Mouse (Mus musculus): ENCODE data around the gene Pkd1l3. TPM values are rescaled to one million over a fixed set of nuclear protein-coding genes. Genes with fewer than 3 reads are reported as not detected.

Pkd1l3 gene
- polyA plus RNA-seq, 1 experiment from 2014 or later, result 0.11 TPM

- H3K27me3 ChIP-seq, result 0 out of 2 replicates have a peak, but pooled peaks cover 3% of the 10 kb centered on the region
- H3K4me2 ChIP-seq (replicated peaks), result peak overlapping the region; percentile 82
- 0 out of 2 replicates have a peak overlapping the region, but pooled peaks have one; percentile 21 for H3K9ac ChIP-seq
- H3K9me3 ChIP-seq (replicated peaks), result no peaks in the 10 kb centered on the region
- peak overlapping the region; percentile 90 for H3K4me3 ChIP-seq (replicated peaks)
- H3K4me1 ChIP-seq, result peaks cover 19% of the 10 kb centered on the region
- 10% methylated on average over 24 of the region's 24 CpGs for WGBS
- ATAC-seq (ENCODE audit: insufficient number of reproducible peaks, low FRiP score, low TSS enrichment, low read depth), result peak; percentile 5; the same call in 1 of the 2 replicates
- H3K36me3 ChIP-seq, result peaks cover 12% of the 10 kb centered on the region
- peak overlapping the region; percentile 97 for H3K27ac ChIP-seq (replicated peaks)
These were observed 90.4 kb downstream of the Pkd1l3 start for GRCm38 (mm10) chr8:109704565-109705319.

- peak; percentile 93 for ATAC-seq (ENCODE audit: insufficient number of reproducible peaks, low FRiP score, low TSS enrichment, low read depth)
- Histone ChIP-seq H3K9me3 (replicated peaks) (no peaks in the 10 kb centered on the region), H3K27me3 (0 out of 2 replicates have a peak, but pooled peaks cover 3% of the 10 kb centered on the region), H3K27ac (replicated peaks) (peak within 1 kb of the TSS; percentile 97), H3K4me3 (replicated peaks) (peak within 1 kb of the TSS; percentile 90), H3K4me2 (replicated peaks) (peak within 1 kb of the TSS; percentile 82), H3K4me1 (peaks cover 19% of the 10 kb centered on the region), H3K36me3 (peaks cover 20% of the 10 kb centered on the region), H3K9ac (peak within 1 kb of the TSS; percentile 97)
- under 1% methylated on average over 83 of the region's 100 CpGs for WGBS
These were observed 91.2 kb downstream of the Pkd1l3 start, which contains the start of gene Zfp821 for GRCm38 (mm10) chr8:109705320-109706075. Zfp821 (plus strand) TSS chr8:109705546.

GRCm38 (mm10) chr8:109706076-109706873, 92.0 kb downstream of the Pkd1l3 start:
- peak overlapping the region; percentile 82 for H3K4me2 ChIP-seq (replicated peaks)

GRCm38 (mm10) chr8:109706874-109707237, 92.5 kb downstream of the Pkd1l3 start:
- H3K36me3 ChIP-seq, result peaks cover 34% of the 10 kb centered on the region
- peak overlapping the region; percentile 90 for H3K4me3 ChIP-seq (replicated peaks)
- WGBS, result 14% methylated on average over 2 of the region's 2 CpGs
- no peaks in the 10 kb centered on the region for H3K9me3 ChIP-seq (replicated peaks)
- H3K27me3 ChIP-seq, result 0 out of 2 replicates have a peak, but pooled peaks cover 3% of the 10 kb centered on the region
- no peak for ATAC-seq (ENCODE audit: insufficient number of reproducible peaks, low FRiP score, low TSS enrichment, low read depth)
- H3K9ac ChIP-seq, result peak overlapping the region; percentile 97; the same call in 1 of the 2 replicates
- peaks cover 19% of the 10 kb centered on the region for H3K4me1 ChIP-seq
- no peak overlapping the region for H3K27ac ChIP-seq (replicated peaks)
- H3K4me2 ChIP-seq (replicated peaks), result peak overlapping the region; percentile 82

More at GRCm38 (mm10) chr8:109706076-109706873, 92.0 kb downstream of the Pkd1l3 start:
- H3K4me3 ChIP-seq (replicated peaks), result peak overlapping the region; percentile 90
- peaks cover 28% of the 10 kb centered on the region for H3K36me3 ChIP-seq
- H3K9me3 ChIP-seq (replicated peaks), result no peaks in the 10 kb centered on the region
- WGBS, result 2% methylated on average over 24 of the region's 30 CpGs
- peak overlapping the region; percentile 97 for H3K27ac ChIP-seq (replicated peaks)
- peak overlapping the region; percentile 97 for H3K9ac ChIP-seq
- ATAC-seq (ENCODE audit: insufficient number of reproducible peaks, low FRiP score, low TSS enrichment, low read depth), result 0 out of 2 replicates have a peak, but pooled peaks have one; percentile 36
- 0 out of 2 replicates have a peak, but pooled peaks cover 3% of the 10 kb centered on the region for H3K27me3 ChIP-seq
- peaks cover 19% of the 10 kb centered on the region for H3K4me1 ChIP-seq

DNA sequence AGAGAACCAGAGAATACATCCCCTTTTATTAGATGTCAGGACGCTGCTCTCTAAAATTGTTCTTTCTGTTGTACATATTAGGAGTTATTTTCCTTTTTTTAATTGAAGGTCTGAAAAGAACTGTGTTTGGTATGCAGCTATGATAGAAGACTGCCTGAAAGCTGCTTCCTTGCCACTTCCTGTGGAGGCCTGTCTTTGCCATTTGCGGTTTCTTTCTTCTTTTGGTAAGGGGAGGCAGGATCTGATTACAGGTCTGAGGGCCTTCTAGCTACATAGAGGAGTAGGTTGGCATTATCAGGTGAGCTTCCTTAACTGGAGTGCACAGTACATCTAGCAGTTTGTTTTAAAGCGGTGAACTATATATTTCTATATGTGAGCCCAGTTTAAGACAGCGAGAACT, 93.6 kb downstream of the Pkd1l3 start:
- no peaks in the 10 kb centered on the region for H3K9me3 ChIP-seq (replicated peaks)
- H3K36me3 ChIP-seq, result peaks cover 44% of the 10 kb centered on the region
- no peak overlapping the region for H3K9ac ChIP-seq
- H3K4me3 ChIP-seq (replicated peaks), result no peak overlapping the region
- no peaks in the 10 kb centered on the region for H3K27me3 ChIP-seq
- H3K27ac ChIP-seq (replicated peaks), result no peak overlapping the region
- peaks cover 19% of the 10 kb centered on the region for H3K4me1 ChIP-seq
- no peak overlapping the region for H3K4me2 ChIP-seq (replicated peaks)
- 92% methylated on average over 4 of the region's 4 CpGs for WGBS
- no peak for ATAC-seq (ENCODE audit: insufficient number of reproducible peaks, low FRiP score, low TSS enrichment, low read depth)

DNA sequence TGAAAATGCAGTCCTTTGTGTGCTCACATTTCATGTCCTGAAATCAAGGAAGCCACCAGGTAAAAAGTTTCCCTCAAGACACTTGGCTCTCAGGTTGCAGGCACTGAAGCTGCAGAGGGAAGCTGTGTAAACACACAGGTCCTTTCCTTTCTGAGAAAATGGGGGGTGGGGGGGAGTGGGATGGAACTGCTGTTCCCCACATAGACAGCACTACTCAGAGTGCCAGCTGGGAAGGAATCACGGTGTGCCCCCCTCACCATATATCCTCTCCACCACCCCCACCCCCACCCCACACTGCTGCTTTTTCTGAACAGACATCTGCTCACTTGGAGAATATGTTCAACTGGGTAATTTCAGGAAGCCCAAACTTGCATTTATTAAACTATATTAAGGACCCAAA, 98.2 kb downstream of the Pkd1l3 start:
- Histone ChIP-seq H3K27me3 (no peaks in the 10 kb centered on the region), H3K4me3 (replicated peaks) (no peak overlapping the region), H3K36me3 (peaks cover 79% of the 10 kb centered on the region), H3K9ac (no peak overlapping the region), H3K4me2 (replicated peaks) (no peak overlapping the region), H3K27ac (replicated peaks) (no peak overlapping the region), H3K9me3 (replicated peaks) (no peaks in the 10 kb centered on the region), H3K4me1 (no peaks in the 10 kb centered on the region)
- no peak; the same call in 1 of the 2 replicates for ATAC-seq (ENCODE audit: insufficient number of reproducible peaks, low FRiP score, low TSS enrichment, low read depth)
- WGBS, result 100% methylated on average over 1 of the region's 1 CpGs

GRCm38 (mm10) chr8:109714961-109715360, 100.6 kb downstream of the Pkd1l3 start:
- H3K27me3 ChIP-seq, result no peaks in the 10 kb centered on the region
- H3K27ac ChIP-seq (replicated peaks), result no peak overlapping the region
- 92% methylated on average over 5 of the region's 5 CpGs for WGBS
- no peak overlapping the region for H3K9ac ChIP-seq
- ATAC-seq (ENCODE audit: insufficient number of reproducible peaks, low FRiP score, low TSS enrichment, low read depth), result no peak
- H3K4me3 ChIP-seq (replicated peaks), result no peak overlapping the region
- no peak overlapping the region for H3K4me2 ChIP-seq (replicated peaks)
- peaks cover 87% of the 10 kb centered on the region for H3K36me3 ChIP-seq
- H3K4me1 ChIP-seq, result no peaks in the 10 kb centered on the region
- H3K9me3 ChIP-seq (replicated peaks), result no peaks in the 10 kb centered on the region

Other genes with a start within 250 kb of the Pkd1l3 start
- 0.07 TPM in 1 of 2 replicates, not detected in the other for gene Pmfbp1, start 120.5 kb upstream of the Pkd1l3 start, polyA plus RNA-seq (2015; fragmentation: Nextera tagmentation; extraction: Ambion mirVana)
- 20.9 and 22.6 TPM in 2 replicates for gene Dhx38, start 48.7 kb upstream of the Pkd1l3 start, polyA plus RNA-seq (2015; fragmentation: Nextera tagmentation; extraction: Ambion mirVana)
- 23.3 and 27.8 TPM in 2 replicates for gene Txnl4b, start 48.6 kb upstream of the Pkd1l3 start, polyA plus RNA-seq (2015; fragmentation: Nextera tagmentation; extraction: Ambion mirVana)
- 6.6 and 8.2 TPM in 2 replicates for gene Hp, start 35.3 kb upstream of the Pkd1l3 start, polyA plus RNA-seq (2015; fragmentation: Nextera tagmentation; extraction: Ambion mirVana)
- 36.0 and 40.9 TPM in 2 replicates for gene Dhodh, start 5.8 kb upstream of the Pkd1l3 start, polyA plus RNA-seq (2015; fragmentation: Nextera tagmentation; extraction: Ambion mirVana)
- 153 TPM in 2 replicates for gene Ist1, start 78.7 kb downstream of the Pkd1l3 start, polyA plus RNA-seq (2015; fragmentation: Nextera tagmentation; extraction: Ambion mirVana)
- gene Zfp821, start 91.0 kb downstream of the Pkd1l3 start, polyA plus RNA-seq (2015; fragmentation: Nextera tagmentation; extraction: Ambion mirVana), result 31.0 and 33.1 TPM in 2 replicates
- 7.1 and 7.6 TPM in 2 replicates for gene Atxn1l, start 123.2 kb downstream of the Pkd1l3 start, polyA plus RNA-seq (2015; fragmentation: Nextera tagmentation; extraction: Ambion mirVana)
- 36.4 and 38.3 TPM in 2 replicates for gene Ap1g1, start 164.0 kb downstream of the Pkd1l3 start, polyA plus RNA-seq (2015; fragmentation: Nextera tagmentation; extraction: Ambion mirVana)

Measured in embryonic facial prominence, embryonic 15.5 days (tissue).